Mouse (Mus musculus) erythroblast, adult 5-6 weeks (primary cell): ENCODE results near the gene Gpr153. TPM values are rescaled to one million over a fixed set of nuclear protein-coding genes. Genes with fewer than 3 reads are reported as not detected.

Experiments
- ATAC-seq: replicated peaks from 2 replicates; pipeline ENCODE4 v1.8.0; 2016; ENCODE audit warnings: moderate number of reproducible peaks, mild to moderate bottlenecking, moderate TSS enrichment, inconsistent platforms; ENCODE audit not compliant: poor library complexity, low FRiP score, severe bottlenecking
- total RNA-seq, 2 experiments: library from RNA; stranded (forward) in 1 of 2; stranded (reverse) in 1 of 2; fragments of 150-400 nt in 1 of 2; fragments of 200-764, 138-1000 nt in 1 of 2; gene quantifications; 2 replicates each; pipeline versions ENCODE4 v1.2.3 to v1.2.4; 2015 to 2017; ENCODE audit warnings: low replicate concordance in 2 of 2

The Gpr153 gene
- total RNA-seq, 2 experiments from 2014 or later: not detected

DNA sequence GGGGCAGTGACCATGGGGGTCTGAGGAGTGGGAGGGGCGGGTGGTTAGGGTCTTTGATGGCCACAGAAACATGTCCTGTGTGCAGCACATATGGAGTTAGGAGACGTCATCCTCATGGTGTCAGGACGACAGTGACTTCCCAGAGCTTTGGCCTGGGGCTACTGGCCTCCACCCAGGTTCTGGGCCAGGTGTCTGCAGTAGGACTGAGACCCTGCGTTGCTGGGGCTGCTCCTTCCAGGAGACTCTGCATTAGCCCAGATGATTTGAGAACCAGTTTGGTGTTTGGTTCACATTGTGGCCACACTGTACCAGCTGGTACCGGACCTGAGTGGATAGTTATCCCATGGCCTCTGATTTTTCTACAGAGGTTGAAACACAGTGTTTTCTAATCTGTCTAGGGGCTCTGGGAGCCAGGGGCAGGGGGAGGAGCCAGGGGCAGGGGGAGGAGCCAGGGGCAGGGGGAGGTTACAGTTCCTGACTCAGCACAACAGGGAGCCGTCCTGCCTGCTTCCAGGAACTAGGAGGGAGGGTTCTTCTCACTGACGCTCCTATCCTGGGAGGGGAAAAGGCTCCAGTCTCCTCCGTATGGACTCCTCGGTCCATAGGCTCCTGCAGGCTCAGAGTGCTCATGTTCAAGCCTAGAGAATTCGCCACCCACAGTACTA is 10.4 kb upstream of the Gpr153 start:
- 0 out of 2 replicates have a peak, but pooled peaks have one; percentile 47 for ATAC-seq

DNA sequence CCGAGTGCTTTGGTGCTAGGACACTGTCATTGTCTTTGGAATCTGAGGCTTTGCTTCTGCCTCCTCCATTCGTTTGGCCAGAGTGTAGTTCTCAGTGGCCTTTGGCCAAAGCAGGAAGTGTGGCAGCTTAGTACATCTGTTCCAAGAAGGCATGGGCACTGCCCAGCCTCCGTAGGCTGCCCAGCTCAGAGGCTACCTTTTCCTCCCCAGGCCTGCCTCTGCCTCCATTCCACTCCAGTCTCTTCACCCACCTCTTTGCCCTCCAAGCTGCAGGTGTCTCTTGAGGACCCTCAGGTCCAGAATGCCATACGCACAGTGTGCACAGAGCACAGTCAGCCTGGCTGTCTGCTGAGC is 9.9 kb upstream of the Gpr153 start:
- no peak for ATAC-seq

DNA sequence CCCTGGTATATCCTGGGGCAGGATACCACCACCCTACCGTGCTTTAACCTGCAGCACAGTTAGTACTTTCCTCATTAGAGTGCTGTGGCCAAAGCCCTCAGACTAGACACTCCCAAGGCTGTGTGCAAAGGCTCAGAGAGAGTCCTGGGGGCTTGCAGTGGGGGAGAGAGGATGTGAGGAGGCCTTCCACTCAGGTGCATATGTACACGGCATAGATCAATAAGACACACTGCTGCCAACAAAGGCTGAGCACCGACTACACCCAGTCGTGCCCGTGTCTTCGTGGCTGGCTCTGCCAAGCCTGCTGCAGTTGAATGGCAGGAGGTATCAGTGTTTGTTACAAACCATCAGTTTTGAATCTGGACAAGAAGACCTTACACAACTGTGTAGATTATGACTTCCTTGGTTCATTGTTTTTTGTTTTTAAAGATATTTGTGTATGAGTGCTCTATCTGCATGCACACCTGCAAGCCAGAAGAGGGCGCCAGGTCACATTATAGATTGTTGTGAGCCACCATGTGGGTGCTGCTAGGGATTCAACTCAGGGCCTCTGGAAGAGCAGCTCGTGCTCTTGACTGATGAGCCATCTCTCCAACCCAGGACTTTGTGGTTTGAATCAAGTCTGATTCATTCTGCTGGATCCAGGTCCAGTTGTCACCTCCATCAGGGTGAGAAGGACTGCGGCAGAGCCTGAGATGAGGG is 9.0 kb upstream of the Gpr153 start:
- no peak for ATAC-seq

DNA sequence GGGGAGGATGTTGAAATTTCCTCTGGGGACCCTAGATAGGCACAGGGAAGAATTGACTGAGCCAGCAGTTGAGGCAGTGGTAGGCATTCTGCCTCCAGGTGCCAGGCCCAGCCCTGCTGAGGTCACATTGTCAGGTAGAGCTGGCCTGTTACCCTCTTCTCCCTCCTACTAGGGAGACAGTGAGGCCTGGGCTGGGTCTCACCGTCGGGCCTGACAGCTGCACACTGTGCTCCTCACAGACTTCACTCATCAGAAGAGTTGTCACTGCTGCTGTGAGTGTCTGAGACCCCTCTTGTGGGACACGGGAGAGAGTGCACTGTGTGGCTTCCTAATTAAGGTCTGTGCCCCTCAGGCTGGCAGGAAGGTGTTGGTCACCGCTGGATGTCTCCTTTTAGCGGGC is 8.2 kb upstream of the Gpr153 start:
- ATAC-seq: no peak

DNA sequence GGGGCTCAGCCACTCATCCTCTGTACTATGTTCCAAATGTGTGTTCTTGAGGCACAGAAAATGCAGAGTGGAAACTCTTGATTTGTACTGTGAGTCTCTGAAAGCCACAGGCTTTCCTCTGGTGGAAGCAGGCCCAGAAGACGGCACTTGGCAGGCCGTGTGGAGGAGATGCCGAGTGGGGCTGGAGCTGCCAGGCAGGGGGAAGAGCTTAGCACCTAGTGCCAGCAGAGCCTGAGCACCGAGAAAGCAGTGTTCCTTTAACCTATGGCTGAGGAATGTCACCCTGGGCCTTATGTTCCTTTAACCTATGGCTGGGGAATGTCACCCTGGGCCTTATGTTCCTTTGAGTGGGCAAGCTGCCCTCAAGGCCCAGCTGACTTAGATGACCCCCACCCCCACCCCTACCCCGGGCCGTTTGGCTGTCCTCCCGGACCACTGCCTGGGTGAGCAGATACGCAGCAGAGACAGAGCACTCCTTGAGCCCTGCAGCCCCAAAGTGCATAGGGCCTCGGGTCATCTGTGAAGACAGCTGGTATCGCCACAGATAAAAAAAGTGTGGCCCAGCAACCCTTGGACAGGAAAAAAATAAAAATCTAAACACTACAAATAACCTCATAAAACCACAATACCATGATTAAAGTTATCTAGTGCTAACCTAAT is 7.7 kb upstream of the Gpr153 start:
- no peak for ATAC-seq

DNA sequence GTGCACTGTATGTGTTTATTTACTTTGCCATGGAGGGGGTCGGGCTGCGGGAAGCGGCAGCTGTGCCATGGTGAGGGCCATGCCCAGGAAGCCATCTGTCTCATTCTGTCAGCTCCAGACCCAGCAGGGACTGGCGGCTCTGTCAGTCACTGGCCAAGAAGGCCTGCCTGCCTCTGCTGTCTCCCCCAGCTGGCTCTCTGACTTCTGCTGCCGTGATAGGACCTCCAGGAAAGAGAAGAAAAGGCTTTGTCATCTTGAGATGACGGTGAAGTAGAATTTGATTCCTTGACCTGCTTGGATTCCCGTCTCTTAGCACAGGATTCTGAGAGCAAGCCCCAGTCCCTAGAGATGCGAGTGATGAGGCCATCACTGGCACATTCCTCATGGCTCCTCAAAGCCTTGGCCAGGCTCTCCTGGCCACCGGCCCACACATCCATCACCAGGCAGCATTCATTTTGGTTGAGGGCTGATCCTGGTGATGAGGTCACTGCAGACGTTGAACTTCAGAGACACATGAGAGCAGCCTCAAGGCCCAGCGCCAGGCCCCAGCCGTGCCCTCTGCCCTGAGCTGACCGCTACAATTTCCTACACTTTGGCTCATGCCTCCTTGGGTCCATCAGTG is 6.2 kb upstream of the Gpr153 start:
- no peak for ATAC-seq

DNA sequence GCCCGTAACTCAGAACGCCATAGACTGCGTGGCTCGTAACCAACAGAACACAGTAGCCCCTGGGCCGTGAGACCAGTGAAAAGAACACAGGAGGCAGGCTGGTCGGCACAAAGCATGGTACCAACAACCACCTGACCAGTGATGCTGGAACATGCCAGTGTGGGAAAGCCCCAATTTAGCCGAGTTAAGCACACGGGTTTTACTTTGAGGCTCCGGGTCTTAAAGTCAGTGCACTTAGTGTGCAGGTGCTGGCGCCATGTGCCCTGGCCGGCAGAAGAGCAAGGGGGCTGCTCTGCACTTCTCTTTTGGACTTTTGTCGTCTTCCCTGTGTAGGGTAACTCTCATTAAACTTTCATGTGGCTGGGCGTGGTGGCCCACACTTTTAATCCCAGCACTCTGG is 4.1 kb upstream of the Gpr153 start:
- ATAC-seq: no peak

DNA sequence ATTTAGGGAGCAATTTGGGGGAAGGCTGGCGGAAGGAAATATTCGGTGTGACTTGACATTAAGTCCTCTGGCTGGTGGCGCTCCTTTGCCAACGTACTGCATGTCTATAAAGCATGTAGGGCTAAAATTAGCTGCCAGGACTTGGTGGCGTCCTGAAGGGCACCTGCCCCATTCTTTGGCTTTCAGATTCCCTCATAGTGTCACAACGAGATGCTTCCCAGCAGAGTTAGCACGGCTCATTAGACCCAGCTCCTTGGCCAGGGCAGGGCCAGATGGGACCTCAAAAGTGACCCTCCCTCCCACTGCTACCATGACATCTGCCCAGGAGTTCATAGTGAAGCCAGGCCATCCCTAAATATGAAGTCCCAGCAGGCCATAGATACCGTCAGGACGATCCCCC is 3.4 kb upstream of the Gpr153 start:
- no peak for ATAC-seq

DNA sequence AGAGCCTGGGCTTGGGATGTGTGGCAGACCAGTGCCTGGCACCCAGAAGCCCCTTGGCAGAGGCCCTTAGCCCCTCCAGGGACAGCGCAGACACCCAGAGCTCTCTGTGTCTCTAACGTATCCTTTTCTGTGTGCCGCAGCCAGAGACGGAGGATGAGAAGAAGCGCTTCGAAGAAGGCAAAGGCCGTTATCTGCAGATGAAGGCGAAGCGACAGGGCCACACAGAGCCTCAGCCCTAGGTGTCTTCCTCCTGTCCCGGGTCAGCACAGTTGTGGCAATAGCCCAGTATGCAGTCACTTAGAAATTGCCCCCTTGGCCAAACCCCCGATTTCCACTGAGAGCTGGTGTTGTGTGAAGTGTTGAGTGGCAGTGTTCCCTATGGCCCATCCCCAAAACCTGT is 2.7 kb upstream of the Gpr153 start:
- no peak for ATAC-seq

DNA sequence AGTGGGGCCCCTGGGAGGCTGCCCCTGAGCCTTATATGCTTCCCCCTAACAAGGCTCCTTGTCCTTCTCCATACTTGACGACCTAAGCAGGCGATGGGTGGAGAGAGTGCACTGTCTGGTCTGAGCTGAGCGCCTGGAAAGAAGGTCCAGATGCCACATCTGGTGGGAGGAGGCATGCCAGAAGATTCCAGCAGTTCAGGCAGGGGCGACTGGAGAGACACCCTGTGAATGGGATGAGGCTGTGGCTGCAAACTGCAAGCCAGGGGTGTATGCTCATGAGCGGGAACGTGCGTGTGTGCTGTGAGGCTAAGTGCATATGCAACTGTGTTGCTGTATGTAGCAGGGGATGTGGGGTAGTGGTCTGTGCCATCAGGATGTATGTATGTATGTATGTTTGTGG is 2.0 kb upstream of the Gpr153 start:
- ATAC-seq: no peak

DNA sequence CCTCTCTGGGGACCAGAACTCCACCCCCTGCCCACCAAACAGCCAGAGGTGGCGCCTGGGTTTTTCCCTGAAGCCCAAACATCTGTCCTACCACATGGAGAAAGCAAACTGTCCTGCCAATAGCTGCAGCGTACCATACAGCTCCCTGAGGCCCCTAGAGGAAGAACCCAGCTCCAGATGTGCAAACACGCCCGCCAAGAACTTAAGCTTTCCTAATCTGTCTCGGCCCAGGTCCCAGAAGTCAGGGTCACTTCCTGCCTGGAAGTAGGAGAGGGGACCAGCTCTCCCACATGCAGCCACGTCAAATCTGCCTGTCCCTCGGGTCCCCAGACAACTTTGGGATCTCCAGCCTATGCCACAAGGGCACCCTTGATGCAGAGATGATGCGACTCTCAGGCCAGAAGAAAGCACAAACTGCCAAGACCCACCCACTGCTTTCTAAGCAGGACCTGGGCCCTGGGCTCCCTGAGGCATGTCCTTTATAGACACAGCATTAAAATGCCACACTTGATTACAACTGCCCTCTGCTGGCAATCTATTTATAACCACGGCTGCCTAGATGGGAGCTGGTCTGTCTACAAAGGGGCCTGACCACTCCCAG is 1.5 kb upstream of the Gpr153 start:
- ATAC-seq: no peak

DNA sequence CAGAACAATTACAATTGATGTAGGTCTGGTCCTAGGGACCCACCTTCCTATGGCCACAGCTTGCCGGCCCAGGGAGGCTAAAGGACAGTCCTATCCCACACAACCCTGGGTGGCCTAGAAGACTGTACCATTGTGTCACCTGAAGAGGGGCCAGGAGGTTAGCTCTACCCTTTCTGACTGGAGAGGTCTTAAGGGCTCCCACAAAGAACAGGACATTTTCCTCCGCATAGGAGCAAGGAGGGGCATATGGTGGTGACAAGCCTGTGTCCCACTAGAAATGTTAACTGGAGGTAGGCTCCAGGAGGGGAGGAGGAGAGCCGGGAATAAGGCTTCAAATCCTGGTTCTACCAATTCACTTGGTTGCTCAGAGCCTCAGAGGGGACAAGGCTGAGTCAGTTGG is 841 bp upstream of the Gpr153 start:
- ATAC-seq: no peak

DNA sequence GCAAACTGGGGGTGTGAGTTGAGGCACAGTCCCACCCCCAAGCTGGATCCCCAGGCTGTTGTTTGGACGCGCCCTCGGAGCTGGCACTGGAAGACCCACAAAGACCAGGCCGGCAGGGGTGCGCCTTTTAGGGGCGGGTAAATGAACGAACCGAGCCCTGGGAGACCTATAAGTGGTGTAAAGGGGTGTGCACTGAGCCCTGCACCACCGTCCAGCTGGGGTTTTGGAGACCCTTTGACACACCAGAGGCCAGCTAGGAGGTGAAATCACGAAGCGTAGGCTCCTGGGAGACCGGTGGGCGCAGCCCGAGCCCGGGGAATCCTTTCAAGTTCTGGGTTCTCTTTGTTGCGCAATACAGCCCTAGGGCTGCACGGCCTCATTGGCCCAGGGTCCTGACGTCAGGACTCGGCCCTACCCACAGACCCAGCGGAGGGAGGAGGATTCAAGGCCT is 674 bp downstream of the Gpr153 start:
- ATAC-seq: no peak

DNA sequence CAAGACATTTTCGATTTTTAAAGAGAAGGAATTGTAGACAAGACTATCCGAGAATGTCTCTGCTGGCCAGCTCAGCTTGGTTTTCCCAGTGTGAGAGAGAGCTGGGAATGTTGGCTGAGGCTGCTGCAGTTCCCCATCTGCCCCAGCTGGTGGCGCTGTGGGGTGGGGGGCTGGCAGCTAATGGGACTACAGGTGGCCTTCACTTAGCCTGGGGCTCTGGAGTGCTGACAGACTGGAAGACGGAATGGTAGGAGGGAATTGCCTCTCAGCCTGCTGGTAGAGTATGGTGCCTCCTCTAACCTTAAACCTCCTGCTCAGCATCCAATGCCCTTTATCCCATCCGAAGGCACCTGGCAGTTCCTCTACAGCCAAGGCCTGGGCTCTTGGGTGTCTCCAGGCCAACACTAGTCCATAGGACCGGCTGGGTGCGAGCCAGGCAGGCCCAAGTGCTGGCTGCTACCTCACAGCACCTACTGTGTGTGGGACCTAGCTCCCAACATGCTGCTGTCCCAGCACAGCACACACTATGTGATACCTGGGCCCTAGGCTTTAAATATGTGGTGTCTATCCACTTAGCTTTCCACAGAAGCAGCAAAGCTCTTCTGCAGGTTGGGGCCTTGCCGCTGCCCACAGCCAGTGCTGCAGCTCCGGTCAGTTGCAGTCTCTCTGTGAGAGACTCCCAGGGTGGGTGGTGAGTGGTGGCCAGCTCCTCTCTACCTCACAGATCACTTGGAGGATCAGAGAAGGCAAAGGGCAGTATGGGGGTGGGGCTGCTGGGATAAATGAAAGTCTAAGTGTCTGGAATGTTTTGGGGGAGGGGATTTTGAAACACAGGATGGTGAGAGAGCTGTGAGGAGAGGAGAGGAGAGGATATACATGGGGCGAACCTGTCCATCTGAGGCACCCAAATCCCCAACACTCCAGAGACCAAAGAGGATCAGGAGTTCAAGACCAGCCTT is 2.6 kb downstream of the Gpr153 start:
- ATAC-seq: no peak

DNA sequence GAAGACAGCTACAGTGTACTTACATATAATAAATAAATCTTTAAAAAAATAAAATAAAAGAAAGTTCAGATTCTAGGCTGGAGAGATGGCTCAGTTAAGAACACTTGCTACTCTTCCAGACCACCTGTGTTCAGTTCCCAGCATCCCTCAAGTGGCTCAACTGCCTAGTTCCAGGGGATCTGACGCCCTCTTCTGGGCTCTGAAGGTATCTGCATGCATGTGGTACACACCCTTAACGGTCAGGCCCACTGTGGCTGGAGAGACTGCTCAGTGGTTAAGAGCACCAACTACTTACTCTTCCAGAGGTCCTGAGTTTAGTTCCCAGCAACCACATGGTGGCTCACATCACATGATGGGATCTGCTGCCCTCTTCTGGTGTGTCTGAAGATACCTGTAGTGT is 3.9 kb downstream of the Gpr153 start:
- no peak for ATAC-seq

DNA sequence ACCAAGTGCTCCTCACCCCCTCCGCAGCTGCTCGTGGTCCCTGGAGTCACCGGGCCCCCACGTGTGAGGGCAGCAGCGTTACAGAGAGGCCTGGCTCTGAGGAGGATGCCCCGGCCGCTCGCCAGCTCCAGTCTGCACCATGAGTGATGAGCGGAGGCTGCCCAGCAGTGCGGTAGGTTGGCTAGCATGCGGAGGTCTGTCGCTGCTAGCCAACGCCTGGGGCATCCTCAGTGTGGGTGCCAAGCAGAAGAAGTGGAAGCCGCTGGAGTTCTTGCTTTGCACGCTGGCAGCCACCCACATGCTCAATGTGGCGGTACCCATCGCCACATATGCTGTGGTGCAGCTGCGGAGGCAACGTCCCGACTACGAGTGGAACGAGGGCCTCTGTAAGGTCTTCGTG is 5.0 kb downstream of the Gpr153 start:
- ATAC-seq: no peak

DNA sequence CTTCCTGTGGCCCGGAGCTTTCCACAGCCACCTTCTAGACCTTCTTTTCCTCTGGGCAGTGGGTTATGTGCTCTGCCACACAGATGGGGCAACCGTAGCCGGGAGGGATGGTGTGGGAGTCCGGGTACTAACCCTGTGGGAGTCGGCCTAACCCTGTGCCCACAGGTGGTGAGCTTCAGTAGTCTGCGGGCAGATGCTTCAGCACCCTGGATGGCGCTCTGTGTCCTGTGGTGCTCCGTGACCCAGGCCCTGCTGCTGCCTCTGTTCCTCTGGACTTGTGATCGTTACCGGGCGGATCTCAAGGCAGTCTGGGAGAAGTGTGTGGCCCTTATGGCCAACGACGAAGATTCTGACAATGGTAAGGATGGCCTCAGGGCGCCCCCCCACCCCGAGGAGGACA is 7.6 kb downstream of the Gpr153 start:
- no peak for ATAC-seq

DNA sequence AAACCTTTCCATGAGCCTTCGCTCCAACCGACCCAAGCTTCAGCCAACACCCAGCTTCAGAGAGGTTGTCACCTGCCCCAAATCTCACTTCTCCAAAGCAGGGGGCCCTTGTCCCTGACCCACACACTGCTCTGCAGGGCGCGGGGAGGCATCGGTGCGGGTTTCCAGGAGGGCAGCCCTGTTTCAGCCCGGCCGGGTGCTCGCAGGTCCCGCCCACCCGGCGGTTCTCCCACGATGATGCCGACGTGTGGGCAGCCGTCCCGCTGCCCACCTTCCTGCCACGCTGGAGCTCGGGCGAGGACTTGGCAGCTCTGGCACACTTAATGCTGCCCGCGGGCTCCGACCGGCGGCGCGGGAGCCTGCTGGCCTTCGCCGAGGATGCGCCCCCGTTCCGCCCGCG is 8.7 kb downstream of the Gpr153 start:
- no peak for ATAC-seq

DNA sequence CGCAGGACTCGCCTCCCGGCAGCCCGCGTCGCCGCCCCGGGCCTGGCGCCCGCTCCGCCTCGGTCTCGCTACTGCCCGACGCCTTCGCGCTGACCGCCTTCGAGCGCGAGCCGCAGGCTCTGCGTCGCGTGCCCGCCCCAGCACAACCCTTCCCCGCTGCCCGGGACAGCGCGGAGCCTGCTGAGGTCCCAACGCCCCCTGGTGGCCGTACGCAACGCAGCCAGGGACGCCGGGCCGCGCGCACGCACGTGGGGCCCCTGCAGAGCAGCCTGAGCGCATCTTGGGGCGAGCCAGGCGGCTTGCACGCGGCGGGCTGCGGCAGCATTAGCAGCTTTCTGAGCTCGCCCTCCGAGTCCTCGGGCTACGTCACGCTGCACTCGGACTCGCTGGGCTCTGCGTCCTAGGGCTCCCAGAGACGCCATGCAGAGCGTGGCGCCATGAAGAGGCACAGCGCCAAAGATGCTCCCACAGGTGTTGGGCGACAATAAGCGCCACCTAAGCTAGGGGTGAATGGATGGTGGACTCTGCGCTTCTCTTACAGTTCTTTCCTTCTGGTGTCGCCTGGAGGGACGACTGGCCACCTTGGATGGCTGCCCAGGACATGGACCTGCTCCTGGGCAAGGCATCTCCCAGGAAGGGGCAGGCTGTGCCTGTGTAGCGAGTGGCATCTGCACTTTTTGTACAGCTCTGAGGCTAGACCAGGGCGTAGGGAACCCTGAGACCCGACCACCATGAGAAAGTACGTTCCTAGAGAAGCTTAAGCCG is 9.3 kb downstream of the Gpr153 start:
- peak; percentile 53 for ATAC-seq
